Mouse (Mus musculus) ES-Bruce4 (cell line): Measurements from ENCODE around the gene Pik3c2b.

Experiments used
- CTCF ChIP-seq: IDR thresholded peaks from one replicate; pipeline ENCODE4 v1.8.1; 2011; ENCODE audit warnings: low read depth, low read length
- EP300 ChIP-seq: IDR thresholded peaks from 2 replicates; pipeline ENCODE4 v1.6.1; 2011; ENCODE audit warnings: low read depth, low read length; ENCODE audit not compliant: insufficient read depth
- POLR2A ChIP-seq: IDR thresholded peaks from one replicate; pipeline ENCODE4 v1.8.1; 2011; ENCODE audit warnings: low read length; ENCODE audit not compliant: insufficient read depth

DNA sequence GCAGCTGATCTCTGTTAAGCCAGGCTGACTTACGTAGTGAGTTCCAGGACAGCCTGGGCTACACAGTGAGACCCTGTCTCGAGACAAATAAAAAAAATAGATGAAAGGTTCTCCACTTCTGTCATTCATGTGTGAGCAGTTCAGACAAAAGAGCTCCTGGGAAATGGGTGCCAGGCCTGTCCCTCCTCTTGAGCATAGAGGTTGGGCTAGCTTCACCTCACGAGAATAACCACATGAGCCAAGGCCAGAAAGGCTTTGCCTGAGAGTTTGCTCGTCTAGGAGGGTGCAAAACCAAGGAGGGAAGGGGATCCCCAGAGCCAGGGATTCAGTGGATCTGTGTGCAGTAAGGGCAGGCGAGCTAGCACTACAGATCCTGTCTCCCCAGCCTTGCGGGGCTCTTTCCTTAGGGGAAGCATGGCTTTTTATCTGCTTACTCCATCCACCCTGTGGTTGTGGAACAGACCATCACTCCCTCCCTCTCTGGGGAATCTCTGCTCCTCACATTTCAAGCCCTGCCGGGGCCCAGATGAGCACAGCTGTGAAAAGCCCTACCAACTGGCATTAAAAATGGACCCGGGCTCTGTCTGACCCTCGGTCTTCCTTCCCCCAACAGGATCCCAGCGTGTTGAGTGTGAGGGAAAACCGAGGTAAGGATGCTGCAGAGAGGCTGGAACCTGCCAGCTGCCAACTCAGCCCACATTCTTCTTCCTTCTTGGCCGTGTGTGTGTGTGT, 32.3 kb downstream of the Pik3c2b start:
- TF ChIP-seq EP300 (no peak), CTCF (no peak), POLR2A (no peak)
